Mouse (Mus musculus): ENCODE data around the gene Gm49396.

Gene Gm49396

DNA sequence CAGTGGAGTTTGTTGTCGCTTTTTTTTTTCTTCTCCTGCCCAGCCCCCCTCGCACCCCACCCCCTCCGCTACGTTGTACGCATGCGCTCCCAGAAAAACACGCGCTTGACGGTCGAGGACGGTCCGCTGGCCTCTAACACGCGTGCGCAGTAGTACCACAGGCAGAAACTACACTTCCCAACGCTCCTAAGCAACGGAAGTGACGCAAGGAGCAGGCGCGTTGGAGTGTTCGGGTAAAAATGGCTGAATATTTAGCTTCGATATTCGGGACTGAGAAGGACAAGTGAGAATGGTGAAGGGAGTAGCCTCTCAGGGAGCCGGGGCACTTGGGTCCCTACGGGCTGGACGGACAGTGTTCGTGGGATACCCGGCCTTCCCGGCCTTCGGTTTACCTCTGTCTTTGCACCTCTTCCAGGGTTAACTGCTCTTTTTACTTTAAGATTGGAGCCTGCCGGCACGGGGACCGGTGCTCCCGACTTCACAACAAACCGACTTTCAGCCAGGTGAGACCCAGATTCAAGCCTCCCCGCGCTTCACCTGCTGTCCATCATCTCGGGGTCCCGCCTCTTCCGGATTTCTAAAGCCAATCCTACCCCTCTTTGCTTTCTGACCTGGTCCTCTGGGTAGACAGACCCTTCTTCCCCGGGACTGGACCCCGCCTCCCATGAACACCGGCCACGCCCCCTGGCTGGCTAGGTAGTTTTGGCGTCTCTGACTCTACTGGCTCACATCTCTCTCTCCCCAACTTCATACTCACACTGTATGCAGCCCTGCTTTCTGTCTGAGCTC is at the start of gene Gm49396, which contains the start of the genes U2af1l4 and Psenen:
Gene Gm49396 (plus strand): TSS at position 228 of the 789 bp plus-strand sequence.
Gene U2af1l4 (plus strand): TSS at position 185 of the 789 bp plus-strand sequence.
Gene Psenen (minus strand): TSS at position 511 of the 789 bp plus-strand sequence.
- peak; percentile 99 for DNase-seq (ENCODE audit: low read depth, low spot score)

DNA sequence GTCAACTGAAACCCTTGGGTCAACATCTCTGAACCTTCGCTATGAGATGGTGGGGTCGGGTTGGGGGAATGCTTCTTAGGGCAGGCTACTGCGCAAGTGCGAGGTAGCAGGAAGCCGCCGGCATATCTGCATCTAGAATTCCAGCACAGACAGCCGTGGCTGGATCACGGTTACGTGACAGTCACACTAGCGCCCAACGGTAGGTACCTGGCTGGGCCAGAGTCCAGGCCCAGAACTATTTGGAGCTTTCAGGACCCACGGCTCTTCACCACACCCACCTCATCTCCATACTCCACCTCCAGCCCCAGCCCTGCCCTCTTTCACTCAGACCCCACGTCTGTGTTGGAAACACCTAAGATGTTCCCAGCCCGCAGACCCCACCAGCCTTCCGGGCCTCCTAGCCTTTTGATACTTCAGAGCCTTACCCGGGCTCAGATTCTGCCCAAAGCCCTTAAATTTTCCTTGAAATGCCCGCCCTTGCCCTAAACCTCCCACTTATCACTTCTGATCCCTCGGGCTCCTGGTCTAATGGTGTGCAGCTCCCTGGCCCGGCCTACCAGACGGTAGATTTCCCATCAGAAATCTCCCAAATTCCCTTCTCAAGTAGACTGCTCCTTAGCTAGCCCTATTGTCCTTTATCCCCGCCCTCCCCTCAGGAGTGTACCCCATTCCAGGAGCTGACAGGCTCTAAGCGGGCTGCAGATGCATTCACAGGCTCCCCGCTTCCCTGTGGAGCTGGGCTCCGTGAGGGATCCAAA is 48.0 kb upstream of the Gm49396 start:
- DNase-seq (ENCODE audit: low read depth, low spot score) = no peak

- DNase-seq (ENCODE audit: low read depth, low spot score) = no peak
Measured at GRCm38 (mm10) chr7:30518325-30518724, 44.8 kb upstream of the Gm49396 start.

- no peak for DNase-seq (ENCODE audit: low read depth, low spot score)
Measured at GRCm38 (mm10) chr7:30520396-30520795, 42.7 kb upstream of the Gm49396 start.

DNA sequence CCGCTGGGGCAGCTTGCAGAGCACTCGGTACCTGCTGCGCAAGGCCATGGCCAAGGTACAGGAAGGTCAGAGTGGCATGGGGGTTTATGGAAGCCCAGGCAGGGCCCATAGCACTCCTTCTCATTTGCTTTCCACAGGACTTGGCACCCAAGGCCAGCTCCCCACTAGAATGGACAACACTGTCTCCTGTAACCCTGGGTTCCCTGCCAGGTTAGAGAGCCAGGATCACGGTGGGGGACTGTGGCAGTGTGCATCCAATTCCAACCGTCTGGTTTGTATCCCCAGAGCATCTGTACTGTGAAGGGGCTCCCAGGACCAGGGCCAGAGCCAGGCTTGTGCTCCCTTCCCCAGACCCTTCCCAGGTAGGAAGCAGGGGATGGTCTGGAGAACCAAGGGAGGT is 42.3 kb upstream of the Gm49396 start:
- DNase-seq (ENCODE audit: low read depth, low spot score) = no peak

DNA sequence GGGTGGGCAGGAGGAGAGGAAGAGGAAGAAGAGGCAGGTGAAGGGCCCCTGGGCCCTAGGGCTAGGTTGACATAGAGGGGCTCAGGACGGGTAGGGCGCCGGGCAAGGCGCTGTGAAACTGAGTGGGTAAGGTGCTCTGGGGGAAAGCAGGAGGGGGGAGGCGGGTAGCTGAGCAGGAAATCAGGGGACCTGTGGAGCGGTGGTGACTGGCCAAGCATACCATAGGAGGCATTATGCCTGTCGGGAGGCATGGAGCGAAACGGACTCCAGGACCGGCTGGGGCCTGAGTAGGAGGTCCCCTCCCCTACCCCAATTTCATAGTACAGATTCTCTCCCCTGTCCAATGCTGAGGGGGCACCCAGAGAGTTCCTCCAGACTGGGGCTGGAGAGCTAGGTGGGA is 40.3 kb upstream of the Gm49396 start:
- no peak for DNase-seq (ENCODE audit: low read depth, low spot score)

DNA sequence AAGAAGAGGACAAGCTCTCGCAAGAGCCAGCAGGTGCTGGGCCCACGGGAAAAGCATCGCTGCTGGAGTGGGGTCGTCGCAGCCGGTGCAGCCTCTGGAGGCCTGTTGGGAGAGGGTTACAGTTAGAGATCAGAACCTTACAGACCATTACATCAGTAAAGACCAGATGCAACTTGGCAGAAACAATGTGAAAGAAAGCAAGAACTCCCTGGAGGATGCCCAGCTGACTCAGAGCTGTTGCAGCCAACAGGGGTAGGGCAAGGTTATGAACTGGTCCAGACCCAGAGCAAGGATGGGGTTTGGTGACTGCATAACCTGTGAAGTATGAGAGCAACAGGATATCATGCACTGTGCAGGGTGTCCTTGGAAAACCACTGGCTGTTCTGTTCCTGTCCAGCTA is 38.7 kb upstream of the Gm49396 start:
- peak; percentile 38 for DNase-seq (ENCODE audit: low read depth, low spot score)

DNA sequence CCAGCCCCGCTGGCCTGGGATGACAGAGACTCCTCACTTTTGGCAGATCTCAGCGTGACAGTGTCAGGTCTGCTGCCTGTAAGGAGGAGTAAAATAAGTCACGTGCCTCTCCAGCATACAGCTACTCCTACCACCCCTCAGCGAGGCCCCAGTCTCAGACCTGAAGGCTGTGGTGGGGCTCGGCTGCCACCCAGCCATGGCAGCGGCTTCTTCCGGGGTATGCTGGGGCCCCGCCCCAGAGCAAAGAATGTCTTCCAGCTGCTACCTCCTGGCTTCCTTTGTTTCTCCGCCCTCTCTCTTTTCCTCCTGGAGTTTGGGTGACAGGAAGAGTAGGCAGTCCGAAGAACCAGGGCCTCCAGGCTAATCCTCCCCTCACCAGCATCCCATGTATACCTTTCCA is 37.2 kb upstream of the Gm49396 start:
- no peak for DNase-seq (ENCODE audit: low read depth, low spot score)

GRCm38 (mm10) chr7:30526399-30526798 is 36.7 kb upstream of the Gm49396 start:
- DNase-seq (ENCODE audit: low read depth, low spot score) = no peak

GRCm38 (mm10) chr7:30526981-30527380 is 36.2 kb upstream of the Gm49396 start:
- DNase-seq (ENCODE audit: low read depth, low spot score) = no peak

GRCm38 (mm10) chr7:30531291-30531815 is 31.8 kb upstream of the Gm49396 start:
- DNase-seq (ENCODE audit: low read depth, low spot score) = no peak

DNA sequence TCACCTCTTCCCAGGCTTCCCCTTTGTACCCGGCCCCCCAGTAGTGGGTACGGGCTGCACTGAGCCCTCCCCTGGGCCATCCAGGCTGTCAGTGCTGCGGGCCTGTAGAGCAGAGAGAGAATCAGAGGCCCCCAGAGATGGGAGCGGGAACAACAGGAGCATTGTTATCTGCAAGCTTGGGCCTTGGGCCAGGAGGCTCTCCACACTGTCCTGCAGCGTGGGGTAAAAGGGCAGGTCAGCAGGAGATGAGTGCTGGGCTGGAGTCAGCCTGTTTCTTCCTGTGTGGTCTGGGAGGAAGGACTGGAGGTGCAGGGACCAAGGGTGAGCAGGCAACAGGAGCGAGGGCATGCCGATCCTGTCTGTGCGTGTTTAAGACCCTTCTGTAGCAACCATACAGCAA is 30.2 kb upstream of the Gm49396 start:
- DNase-seq (ENCODE audit: low read depth, low spot score) = no peak

GRCm38 (mm10) chr7:30533941-30534632 is 29.1 kb upstream of the Gm49396 start:
- no peak for DNase-seq (ENCODE audit: low read depth, low spot score)

DNA sequence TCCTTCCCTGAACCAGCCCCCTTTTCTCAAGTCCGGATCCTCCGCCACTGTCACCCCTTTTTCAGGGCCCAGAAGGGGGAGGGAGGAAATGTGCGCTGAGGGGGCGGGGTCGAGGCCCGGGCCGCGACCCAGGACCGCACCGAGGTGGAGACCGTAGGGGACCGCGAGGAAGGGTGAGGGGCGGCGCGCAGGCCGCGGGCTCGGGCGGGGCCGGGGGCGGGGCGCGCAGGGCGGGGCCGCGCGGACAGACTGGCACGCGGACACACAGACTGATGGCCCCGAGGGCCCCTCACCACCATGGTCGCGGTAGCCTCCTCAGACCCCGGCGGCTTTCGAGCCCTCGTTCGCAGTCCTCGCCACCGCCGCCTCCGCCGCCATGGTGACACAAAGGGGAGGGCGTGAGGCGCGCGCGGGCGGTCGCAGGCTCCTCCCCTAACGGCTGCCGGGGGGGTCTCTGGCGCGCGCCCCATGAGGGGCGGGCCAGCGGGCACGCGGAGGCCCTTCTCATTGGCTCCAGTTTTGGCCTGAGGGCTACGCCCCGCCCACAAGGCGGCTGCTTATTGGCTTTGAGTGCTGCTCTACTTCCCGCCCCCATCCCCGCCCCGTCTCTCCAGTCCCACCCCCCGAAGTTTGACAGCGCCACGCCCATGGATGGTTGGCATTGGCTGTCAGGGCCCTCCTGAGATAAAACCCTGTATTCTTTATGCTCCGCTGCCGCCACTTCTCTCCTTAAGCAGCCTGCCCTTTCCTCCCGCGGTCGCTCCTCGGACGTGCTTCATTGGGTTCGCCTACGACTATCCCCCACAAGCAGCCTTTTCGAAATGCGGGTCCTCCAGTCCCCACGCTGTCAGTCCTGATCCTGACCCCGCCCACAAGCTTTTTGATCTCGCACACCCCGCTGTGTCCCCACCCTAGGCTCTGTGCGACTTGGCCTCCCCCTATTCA is 28.2 kb upstream of the Gm49396 start, which contains the start of gene Arhgap33:
Gene Arhgap33 (minus strand): TSS at position 428 of the 945 bp plus-strand sequence.
- peak; percentile 92 for DNase-seq (ENCODE audit: low read depth, low spot score)

DNA sequence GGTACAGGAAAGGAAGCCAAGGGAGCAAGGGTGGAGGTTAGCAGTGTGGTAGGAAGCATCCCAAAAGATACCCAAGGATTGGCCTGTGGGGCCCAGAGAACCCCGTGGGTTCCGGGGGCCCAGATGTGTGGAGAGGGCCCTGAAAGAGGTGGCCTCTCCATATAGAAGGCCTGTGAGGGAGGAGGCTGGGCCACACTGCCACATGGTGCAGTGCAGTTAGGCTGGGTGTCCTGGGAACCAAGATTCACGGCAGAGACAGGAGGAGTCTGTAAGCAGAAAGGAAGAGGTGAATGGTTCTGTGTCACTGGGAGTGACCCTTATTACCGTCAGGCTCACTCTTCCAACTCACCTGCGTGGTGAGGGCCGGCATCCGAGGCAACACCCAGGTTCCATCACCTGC is 22.6 kb upstream of the Gm49396 start:
- DNase-seq (ENCODE audit: low read depth, low spot score) = no peak

GRCm38 (mm10) chr7:30544327-30544726 is 18.8 kb upstream of the Gm49396 start:
- DNase-seq (ENCODE audit: low read depth, low spot score) = no peak

- no peak for DNase-seq (ENCODE audit: low read depth, low spot score)
Measured at GRCm38 (mm10) chr7:30549880-30550279, 13.3 kb upstream of the Gm49396 start.

- no peak for DNase-seq (ENCODE audit: low read depth, low spot score)
Measured at GRCm38 (mm10) chr7:30550603-30551002, 12.5 kb upstream of the Gm49396 start.

GRCm38 (mm10) chr7:30551445-30552101 is 11.6 kb upstream of the Gm49396 start:
- DNase-seq (ENCODE audit: low read depth, low spot score) = no peak

Measured in skeletal muscle tissue, adult 2 months (tissue).